Mouse (Mus musculus): Measurements from ENCODE around the gene Brk1.
A peak's percentile ranks its signal among the peaks of the same experiment; 100 is the strongest.

Brk1 gene

GRCm38 (mm10) chr6:113660492-113661352 is 56.1 kb downstream of the Brk1 start:
- no peak for DNase-seq

DNA sequence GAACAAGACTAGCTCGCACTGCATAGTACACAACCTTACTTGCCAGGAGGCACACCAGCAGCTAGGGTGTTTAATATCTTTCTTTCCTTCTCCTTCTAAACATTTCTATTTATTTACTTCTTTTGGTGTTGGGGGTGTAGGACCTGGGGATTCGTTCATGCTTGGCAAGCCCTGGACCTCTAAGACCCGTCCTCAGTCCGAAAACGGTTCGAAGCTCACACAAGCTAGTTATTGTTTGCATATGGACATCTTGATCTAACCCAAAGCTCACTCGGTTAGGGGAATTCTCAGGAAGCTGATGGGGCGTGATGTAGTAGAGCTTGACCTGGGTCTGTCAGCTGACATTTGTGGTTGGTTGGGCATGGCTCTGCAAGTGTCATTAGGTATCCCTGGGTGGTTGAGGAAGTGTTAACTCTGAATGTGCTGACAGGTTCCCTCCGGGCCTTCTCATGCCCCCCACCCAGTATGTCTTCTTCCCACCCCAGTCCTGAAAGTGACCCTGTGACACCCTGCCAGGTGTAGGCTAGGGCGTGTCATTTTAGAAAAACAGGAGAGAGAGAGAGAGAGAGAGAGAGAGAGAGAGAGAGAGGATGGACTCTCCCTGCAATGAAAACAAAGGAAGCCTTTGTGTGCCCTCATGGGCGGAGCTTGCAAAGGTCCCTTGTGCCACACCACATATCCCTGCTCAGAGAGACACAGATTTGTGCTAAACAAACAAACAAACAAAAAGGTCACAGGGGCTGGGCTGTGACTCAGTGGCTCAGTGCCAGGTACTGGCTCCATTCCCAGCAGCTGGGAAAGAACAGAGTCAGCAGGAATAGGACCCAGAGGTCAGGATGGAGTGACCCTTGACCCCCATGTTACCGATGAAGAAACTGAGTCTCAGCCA is 57.0 kb downstream of the Brk1 start:
- DNase-seq: peak; percentile 18

DNA sequence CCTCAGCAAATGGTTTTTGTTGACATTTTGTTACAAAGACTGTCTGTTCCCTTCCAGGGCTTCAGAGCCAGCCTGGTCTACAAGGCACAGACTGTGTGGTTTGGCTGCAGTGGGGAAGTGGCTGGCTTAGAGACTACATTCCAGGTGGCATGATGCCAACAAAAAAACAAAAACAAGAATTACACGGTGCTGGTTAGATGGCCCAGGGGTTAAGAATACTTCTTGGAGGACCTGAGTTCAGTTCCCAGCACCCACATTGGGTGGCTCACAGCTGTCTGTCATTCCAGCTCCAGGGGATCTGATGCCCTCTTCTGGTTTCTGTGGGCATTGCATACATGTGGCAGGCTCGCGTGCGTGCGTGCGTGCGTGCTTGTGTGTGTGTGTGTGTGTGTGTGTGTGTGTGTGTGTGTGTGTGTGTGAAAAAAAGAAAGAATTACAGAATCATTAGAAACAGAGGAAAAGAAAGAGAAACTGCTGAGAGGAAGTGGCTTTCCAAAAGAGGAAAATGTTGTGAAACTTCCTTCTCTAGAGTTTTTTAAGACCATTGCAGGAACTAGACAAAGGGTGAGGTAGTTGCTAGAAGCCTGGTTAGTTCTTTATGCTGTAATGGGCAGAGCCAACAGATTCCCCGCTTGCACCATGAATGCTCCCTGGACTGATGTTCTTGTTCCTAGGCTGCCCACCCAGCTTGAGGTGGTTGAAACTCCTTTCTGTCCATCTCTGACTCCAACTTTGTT is 58.6 kb downstream of the Brk1 start:
- no peak for DNase-seq

DNA sequence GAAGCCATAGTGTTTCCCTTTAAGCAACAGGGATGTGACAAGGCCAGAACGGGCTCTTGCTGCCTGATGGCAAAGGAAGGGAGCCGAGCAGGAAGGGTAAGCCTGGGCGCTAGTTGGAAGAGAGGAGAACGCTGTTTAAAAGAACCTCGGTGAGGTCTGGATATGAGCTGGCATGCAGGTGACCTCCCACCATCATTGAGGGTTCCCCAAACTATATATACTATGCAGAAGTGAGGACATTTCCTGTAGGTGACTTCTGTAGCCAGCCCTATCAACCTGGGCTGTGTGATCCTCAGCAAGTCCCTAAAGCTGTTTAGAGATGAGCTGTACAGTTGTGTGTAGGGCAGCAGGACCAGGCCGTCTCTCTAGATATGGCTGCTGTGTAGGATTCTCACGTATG is 59.7 kb downstream of the Brk1 start:
- DNase-seq: no peak
